Mouse (Mus musculus) cerebral cortex, adult 2 months (tissue): Measurements from ENCODE around the gene Gcnt1.

Source experiments
- WGBS: fragments of 180-500 bp; shearing (Covaris S2); methylation state at CpG from one replicate; pipeline ENCODE4 v1.1.7; 2018; 5-methylcytosine and 5-hydroxymethylcytosine counted together

Gene Gcnt1

GRCm38 (mm10) chr19:17323006-17323688 lies 49.5 kb downstream of the Gcnt1 start:
- WGBS, result 86% methylated on average over 11 of the region's 11 CpGs

GRCm38 (mm10) chr19:17319770-17320169 lies 52.9 kb downstream of the Gcnt1 start:
- WGBS, result 85% methylated on average over 4 of the region's 4 CpGs

GRCm38 (mm10) chr19:17318733-17319132 lies 53.9 kb downstream of the Gcnt1 start:
- 58% methylated on average over 3 of the region's 3 CpGs for WGBS

GRCm38 (mm10) chr19:17316311-17317003 lies 56.2 kb downstream of the Gcnt1 start:
- whole genome bisulfite sequencing, result 72% methylated on average over 2 of the region's 2 CpGs

GRCm38 (mm10) chr19:17314451-17314850 lies 58.2 kb downstream of the Gcnt1 start:
- WGBS, result 55% methylated on average over 2 of the region's 2 CpGs

GRCm38 (mm10) chr19:17313766-17314165 lies 58.9 kb downstream of the Gcnt1 start:
- 91% methylated on average over 1 of the region's 1 CpGs for WGBS

GRCm38 (mm10) chr19:17312671-17313180 lies 59.9 kb downstream of the Gcnt1 start:
- WGBS, result 91% methylated on average over 5 of the region's 5 CpGs

- WGBS, result 68% methylated on average over 1 of the region's 1 CpGs
Observed at GRCm38 (mm10) chr19:17311501-17311900, 61.1 kb downstream of the Gcnt1 start.

- WGBS, result 82% methylated on average over 2 of the region's 2 CpGs
Observed at GRCm38 (mm10) chr19:17311031-17311430, 61.6 kb downstream of the Gcnt1 start.

- WGBS, result 91% methylated on average over 5 of the region's 5 CpGs
Observed at GRCm38 (mm10) chr19:17296081-17296480, 76.6 kb downstream of the Gcnt1 start.

- WGBS, result 91% methylated on average over 6 of the region's 6 CpGs
Observed at GRCm38 (mm10) chr19:17295211-17295766, 77.4 kb downstream of the Gcnt1 start.

GRCm38 (mm10) chr19:17294136-17294535 lies 78.5 kb downstream of the Gcnt1 start:
- WGBS, result 92% methylated on average over 5 of the region's 5 CpGs

GRCm38 (mm10) chr19:17289526-17289925 lies 83.1 kb downstream of the Gcnt1 start:
- WGBS, result 71% methylated on average over 6 of the region's 6 CpGs

GRCm38 (mm10) chr19:17286004-17286403 lies 86.6 kb downstream of the Gcnt1 start:
- WGBS, result 51% methylated on average over 7 of the region's 7 CpGs

GRCm38 (mm10) chr19:17283317-17283716 lies 89.3 kb downstream of the Gcnt1 start:
- WGBS, result 80% methylated on average over 3 of the region's 3 CpGs

- WGBS, result 89% methylated on average over 4 of the region's 4 CpGs
Observed at GRCm38 (mm10) chr19:17278381-17279051, 94.1 kb downstream of the Gcnt1 start.
